Mouse (Mus musculus) liver, embryonic 14.5 days (tissue): ENCODE results near the gene Ppp6r1.

Experiments used
- CTCF ChIP-seq: IDR thresholded peaks from 2 replicates; pipeline ENCODE4 v1.5.1; 2016; ENCODE audit warnings: antibody characterized with exemption, low read depth, control low read depth
- EP300 ChIP-seq: IDR thresholded peaks from 2 replicates; pipeline ENCODE4 v1.6.1; 2016; ENCODE audit warnings: antibody characterized with exemption, low read depth

DNA sequence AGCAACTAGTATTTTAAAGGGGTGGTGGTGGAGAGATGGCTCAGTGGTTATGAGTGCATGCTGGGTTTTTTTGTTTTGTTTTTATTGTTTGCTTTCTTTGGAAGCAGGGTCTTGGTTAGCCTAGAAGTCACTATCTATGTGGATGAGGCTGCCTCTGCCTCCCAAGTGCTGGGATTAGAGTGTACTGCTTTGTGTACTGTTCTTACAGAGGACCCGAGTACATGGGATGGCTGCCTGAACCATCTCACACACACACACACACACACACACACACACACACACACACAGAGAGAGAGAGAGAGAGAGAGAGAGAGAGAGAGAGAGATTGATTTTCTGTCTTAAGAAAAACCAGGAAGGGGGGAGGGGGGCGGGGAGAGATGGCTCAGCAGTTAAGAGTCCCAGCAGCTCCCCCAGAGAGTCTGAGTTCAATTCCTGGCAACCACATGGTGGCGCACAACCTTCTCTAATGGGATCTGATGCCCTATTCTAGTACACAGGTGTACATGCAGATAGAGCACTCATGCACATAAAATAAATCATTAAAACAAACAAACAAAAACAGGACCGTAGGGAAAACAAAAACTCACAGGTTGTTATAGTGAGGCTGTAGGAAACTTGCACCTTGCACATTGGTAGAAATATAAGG, 35.2 kb downstream of the Ppp6r1 start:
- TF ChIP-seq EP300 = no peak
- peak; percentile 78 for TF ChIP-seq CTCF
